Mouse (Mus musculus): ENCODE data around the gene Dnhd1. TPM values are rescaled to one million over a fixed set of nuclear protein-coding genes. Genes with fewer than 3 reads are reported as not detected.

Dnhd1 gene
- polyA plus RNA-seq, 1 experiment from 2014 or later = 2.8 TPM

- no peaks in the 10 kb centered on the region for H3K9me3 ChIP-seq (ENCODE audit: control insufficient read depth, low read length)
- H3K27ac ChIP-seq (ENCODE audit: low read depth, low read length) = no peak overlapping the region
- peaks cover 68% of the 10 kb centered on the region for H3K36me3 ChIP-seq (ENCODE audit: control insufficient read depth, insufficient read depth, low read length)
- H3K9ac ChIP-seq (replicated peaks; ENCODE audit: low read depth, low read length) = no peak overlapping the region
- 80% methylated on average over 4 of the region's 4 CpGs for WGBS
- no peaks in the 10 kb centered on the region for H3K27me3 ChIP-seq (ENCODE audit: control insufficient read depth, insufficient read depth, low read length)
- H3K4me3 ChIP-seq (ENCODE audit: low read depth, low read length) = no peak overlapping the region
- no peak for ATAC-seq (ENCODE audit: low read depth)
- H3K4me2 ChIP-seq (ENCODE audit: low read depth, low read length) = no peak overlapping the region
- no peaks in the 10 kb centered on the region for H3K4me1 ChIP-seq (ENCODE audit: control insufficient read depth, insufficient read depth, low read length)
Observed at GRCm38 (mm10) chr7:105621053-105621452, 29.6 kb upstream of the Dnhd1 start.

- Histone ChIP-seq H3K36me3 (ENCODE audit: control insufficient read depth, insufficient read depth, low read length) (peaks cover 60% of the 10 kb centered on the region), H3K4me2 (ENCODE audit: low read depth, low read length) (no peak overlapping the region), H3K4me1 (ENCODE audit: control insufficient read depth, insufficient read depth, low read length) (no peaks in the 10 kb centered on the region), H3K27me3 (ENCODE audit: control insufficient read depth, insufficient read depth, low read length) (no peaks in the 10 kb centered on the region), H3K27ac (ENCODE audit: low read depth, low read length) (no peak overlapping the region), H3K9me3 (ENCODE audit: control insufficient read depth, low read length) (no peaks in the 10 kb centered on the region), H3K4me3 (ENCODE audit: low read depth, low read length) (no peak overlapping the region), H3K9ac (replicated peaks; ENCODE audit: low read depth, low read length) (no peak overlapping the region)
- no peak for ATAC-seq (ENCODE audit: low read depth)
- 86% methylated on average over 8 of the region's 8 CpGs for WGBS
Observed at GRCm38 (mm10) chr7:105621646-105622292, 28.9 kb upstream of the Dnhd1 start.

- Histone ChIP-seq H3K4me2 (ENCODE audit: low read depth, low read length) (no peak overlapping the region), H3K36me3 (ENCODE audit: control insufficient read depth, insufficient read depth, low read length) (peaks cover 27% of the 10 kb centered on the region), H3K9ac (replicated peaks; ENCODE audit: low read depth, low read length) (no peak overlapping the region), H3K27me3 (ENCODE audit: control insufficient read depth, insufficient read depth, low read length) (no peaks in the 10 kb centered on the region), H3K27ac (ENCODE audit: low read depth, low read length) (no peak overlapping the region), H3K4me1 (ENCODE audit: control insufficient read depth, insufficient read depth, low read length) (peaks cover 8% of the 10 kb centered on the region), H3K4me3 (ENCODE audit: low read depth, low read length) (no peak overlapping the region), H3K9me3 (ENCODE audit: control insufficient read depth, low read length) (no peaks in the 10 kb centered on the region)
- 92% methylated on average over 6 of the region's 6 CpGs for WGBS
- ATAC-seq (ENCODE audit: low read depth) = no peak
Observed at GRCm38 (mm10) chr7:105625397-105625796, 25.2 kb upstream of the Dnhd1 start.

GRCm38 (mm10) chr7:105628633-105629032, 22.0 kb upstream of the Dnhd1 start:
- H3K4me1 ChIP-seq (ENCODE audit: control insufficient read depth, insufficient read depth, low read length) = peaks cover 24% of the 10 kb centered on the region
- H3K9ac ChIP-seq (replicated peaks; ENCODE audit: low read depth, low read length) = no peak overlapping the region
- H3K27me3 ChIP-seq (ENCODE audit: control insufficient read depth, insufficient read depth, low read length) = no peaks in the 10 kb centered on the region
- no peak overlapping the region for H3K27ac ChIP-seq (ENCODE audit: low read depth, low read length)
- WGBS = 19% methylated on average over 3 of the region's 3 CpGs
- peaks cover 12% of the 10 kb centered on the region for H3K36me3 ChIP-seq (ENCODE audit: control insufficient read depth, insufficient read depth, low read length)
- peak; percentile 16; the same call in 1 of the 2 replicates for ATAC-seq (ENCODE audit: low read depth)
- H3K4me3 ChIP-seq (ENCODE audit: low read depth, low read length) = no peak overlapping the region
- no peak overlapping the region for H3K4me2 ChIP-seq (ENCODE audit: low read depth, low read length)
- H3K9me3 ChIP-seq (ENCODE audit: control insufficient read depth, low read length) = no peaks in the 10 kb centered on the region

GRCm38 (mm10) chr7:105632551-105632972, 18.1 kb upstream of the Dnhd1 start:
- H3K4me2 ChIP-seq (ENCODE audit: low read depth, low read length) = peak overlapping the region; percentile 77
- H3K27me3 ChIP-seq (ENCODE audit: control insufficient read depth, insufficient read depth, low read length) = no peaks in the 10 kb centered on the region
- H3K4me3 ChIP-seq (ENCODE audit: low read depth, low read length) = peak overlapping the region; percentile 85
- WGBS = 13% methylated on average over 4 of the region's 4 CpGs
- H3K9ac ChIP-seq (replicated peaks; ENCODE audit: low read depth, low read length) = peak overlapping the region; percentile 85
- peak; percentile 3; the same call in 1 of the 2 replicates for ATAC-seq (ENCODE audit: low read depth)
- H3K9me3 ChIP-seq (ENCODE audit: control insufficient read depth, low read length) = no peaks in the 10 kb centered on the region
- H3K4me1 ChIP-seq (ENCODE audit: control insufficient read depth, insufficient read depth, low read length) = peaks cover 41% of the 10 kb centered on the region
- H3K36me3 ChIP-seq (ENCODE audit: control insufficient read depth, insufficient read depth, low read length) = peaks cover 13% of the 10 kb centered on the region
- H3K27ac ChIP-seq (ENCODE audit: low read depth, low read length) = peak overlapping the region; percentile 88

GRCm38 (mm10) chr7:105633127-105633800, 17.4 kb upstream of the Dnhd1 start, which contains the start of gene Trim3:
TSS of gene Trim3 (minus strand) at chr7:105633571.
- Histone ChIP-seq H3K36me3 (ENCODE audit: control insufficient read depth, insufficient read depth, low read length) (peaks cover 14% of the 10 kb centered on the region), H3K27ac (ENCODE audit: low read depth, low read length) (peak within 1 kb of the TSS; percentile 88), H3K9me3 (ENCODE audit: control insufficient read depth, low read length) (no peaks in the 10 kb centered on the region), H3K9ac (replicated peaks; ENCODE audit: low read depth, low read length) (peak within 1 kb of the TSS; percentile 85), H3K4me2 (ENCODE audit: low read depth, low read length) (peak within 1 kb of the TSS; percentile 77), H3K4me3 (ENCODE audit: low read depth, low read length) (peak within 1 kb of the TSS; percentile 85), H3K4me1 (ENCODE audit: control insufficient read depth, insufficient read depth, low read length) (peaks cover 41% of the 10 kb centered on the region), H3K27me3 (ENCODE audit: control insufficient read depth, insufficient read depth, low read length) (no peaks in the 10 kb centered on the region)
- WGBS = under 1% methylated on average over 63 of the region's 71 CpGs
- peak; percentile 86 for ATAC-seq (ENCODE audit: low read depth)

- H3K9ac ChIP-seq (replicated peaks; ENCODE audit: low read depth, low read length) = peak overlapping the region; percentile 85
- peaks cover 40% of the 10 kb centered on the region for H3K4me1 ChIP-seq (ENCODE audit: control insufficient read depth, insufficient read depth, low read length)
- peak overlapping the region; percentile 88 for H3K27ac ChIP-seq (ENCODE audit: low read depth, low read length)
- no peak for ATAC-seq (ENCODE audit: low read depth)
- H3K4me3 ChIP-seq (ENCODE audit: low read depth, low read length) = peak overlapping the region; percentile 85
- peaks cover 14% of the 10 kb centered on the region for H3K36me3 ChIP-seq (ENCODE audit: control insufficient read depth, insufficient read depth, low read length)
- H3K27me3 ChIP-seq (ENCODE audit: control insufficient read depth, insufficient read depth, low read length) = no peaks in the 10 kb centered on the region
- WGBS = 3% methylated on average over 10 of the region's 10 CpGs
- H3K4me2 ChIP-seq (ENCODE audit: low read depth, low read length) = peak overlapping the region; percentile 77
- H3K9me3 ChIP-seq (ENCODE audit: control insufficient read depth, low read length) = no peaks in the 10 kb centered on the region
Observed at GRCm38 (mm10) chr7:105633801-105634135, 16.9 kb upstream of the Dnhd1 start.

- peak overlapping the region; percentile 70 for H3K27ac ChIP-seq (ENCODE audit: low read depth, low read length)
- H3K4me3 ChIP-seq (ENCODE audit: low read depth, low read length) = peak overlapping the region; percentile 85; the same call in 1 of the 2 replicates
- peaks cover 14% of the 10 kb centered on the region for H3K36me3 ChIP-seq (ENCODE audit: control insufficient read depth, insufficient read depth, low read length)
- WGBS = 38% methylated on average over 9 of the region's 9 CpGs
- H3K4me1 ChIP-seq (ENCODE audit: control insufficient read depth, insufficient read depth, low read length) = peaks cover 37% of the 10 kb centered on the region
- peak overlapping the region; percentile 77 for H3K4me2 ChIP-seq (ENCODE audit: low read depth, low read length)
- H3K9ac ChIP-seq (replicated peaks; ENCODE audit: low read depth, low read length) = no peak overlapping the region
- peak; percentile 9; the same call in 1 of the 2 replicates for ATAC-seq (ENCODE audit: low read depth)
- H3K27me3 ChIP-seq (ENCODE audit: control insufficient read depth, insufficient read depth, low read length) = no peaks in the 10 kb centered on the region
- no peaks in the 10 kb centered on the region for H3K9me3 ChIP-seq (ENCODE audit: control insufficient read depth, low read length)
Observed at GRCm38 (mm10) chr7:105634272-105634920, 16.2 kb upstream of the Dnhd1 start.

GRCm38 (mm10) chr7:105635726-105636125, 14.9 kb upstream of the Dnhd1 start:
- no peaks in the 10 kb centered on the region for H3K27me3 ChIP-seq (ENCODE audit: control insufficient read depth, insufficient read depth, low read length)
- no peaks in the 10 kb centered on the region for H3K9me3 ChIP-seq (ENCODE audit: control insufficient read depth, low read length)
- no peak for ATAC-seq (ENCODE audit: low read depth)
- no peak overlapping the region for H3K4me3 ChIP-seq (ENCODE audit: low read depth, low read length)
- no peak overlapping the region for H3K4me2 ChIP-seq (ENCODE audit: low read depth, low read length)
- peaks cover 14% of the 10 kb centered on the region for H3K36me3 ChIP-seq (ENCODE audit: control insufficient read depth, insufficient read depth, low read length)
- peak overlapping the region; percentile 70; the same call in 1 of the 2 replicates for H3K27ac ChIP-seq (ENCODE audit: low read depth, low read length)
- no peak overlapping the region for H3K9ac ChIP-seq (replicated peaks; ENCODE audit: low read depth, low read length)
- peaks cover 38% of the 10 kb centered on the region for H3K4me1 ChIP-seq (ENCODE audit: control insufficient read depth, insufficient read depth, low read length)
- 90% methylated on average over 2 of the region's 2 CpGs for WGBS
